Mouse (Mus musculus): Measurements from ENCODE around the gene Alox12. TPM values are rescaled to one million over a fixed set of nuclear protein-coding genes. Genes with fewer than 3 reads are reported as not detected.

The Alox12 gene
- total RNA-seq (2017) = 0.25 and 0.30 TPM in 2 replicates

DNA sequence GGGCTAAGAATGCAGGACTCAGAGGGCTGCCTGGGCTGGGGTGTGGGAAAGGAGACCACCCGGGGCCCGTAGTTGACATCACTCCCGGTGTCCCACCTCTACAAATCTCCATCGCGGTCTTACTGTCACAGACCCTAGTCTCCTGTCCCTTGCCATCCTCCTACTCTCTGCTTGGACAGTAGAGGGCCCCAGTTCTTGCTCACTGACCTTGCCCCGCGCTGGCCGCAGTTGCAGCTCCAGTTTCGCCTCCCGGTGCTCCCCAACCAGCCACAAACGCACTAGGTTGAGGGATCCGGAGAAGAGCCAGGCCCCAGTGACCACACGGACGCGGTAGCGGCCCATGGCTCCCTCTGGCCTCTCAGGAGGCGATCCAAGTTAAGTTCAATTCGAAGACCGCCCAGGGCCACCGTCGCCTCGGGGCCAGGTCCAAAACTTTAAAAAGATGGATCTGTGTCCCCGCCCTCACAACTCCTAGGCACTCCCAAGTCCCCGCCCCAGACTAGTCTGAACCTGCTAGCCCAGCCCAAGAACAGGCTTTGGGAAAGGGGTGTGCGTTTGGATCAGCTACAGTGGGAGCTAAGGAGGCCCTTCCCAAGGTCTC lies at the start of gene Alox12:
Gene Alox12, minus strand, starts transcription at position 423 of the 601 bp plus-strand sequence.
- ATAC-seq (replicated peaks in 1 of 2; ENCODE audit: insufficient read depth in 1 of 2, low FRiP score in 2 of 2, low TSS enrichment in 1 of 2, low read depth in 1 of 2, poor library complexity in 2 of 2, severe bottlenecking in 2 of 2) = no peak; a peak in 1 of 4 replicates

DNA sequence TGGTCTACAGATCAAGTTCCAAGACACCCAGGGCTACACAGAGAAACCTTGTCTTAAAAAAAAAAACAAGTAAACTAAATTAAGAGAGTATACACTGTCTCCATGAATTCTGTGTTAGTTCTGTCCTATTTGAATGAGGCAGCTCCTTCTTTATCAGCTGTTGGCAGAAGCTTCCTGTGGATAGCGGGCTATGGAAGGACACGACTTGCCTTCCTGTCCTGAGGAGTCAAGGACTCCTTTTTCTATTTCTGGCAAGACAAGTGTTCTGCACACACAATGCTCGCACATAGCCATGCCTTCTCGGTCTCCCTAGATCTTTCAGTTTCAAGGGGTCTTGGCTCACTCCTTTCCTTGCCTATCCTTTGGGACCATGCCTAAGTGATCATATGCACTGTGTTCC lies 47.1 kb upstream of the Alox12 start:
- no peak for ATAC-seq (replicated peaks in 1 of 2; ENCODE audit: insufficient read depth in 1 of 2, low FRiP score in 2 of 2, low TSS enrichment in 1 of 2, low read depth in 1 of 2, poor library complexity in 2 of 2, severe bottlenecking in 2 of 2)

DNA sequence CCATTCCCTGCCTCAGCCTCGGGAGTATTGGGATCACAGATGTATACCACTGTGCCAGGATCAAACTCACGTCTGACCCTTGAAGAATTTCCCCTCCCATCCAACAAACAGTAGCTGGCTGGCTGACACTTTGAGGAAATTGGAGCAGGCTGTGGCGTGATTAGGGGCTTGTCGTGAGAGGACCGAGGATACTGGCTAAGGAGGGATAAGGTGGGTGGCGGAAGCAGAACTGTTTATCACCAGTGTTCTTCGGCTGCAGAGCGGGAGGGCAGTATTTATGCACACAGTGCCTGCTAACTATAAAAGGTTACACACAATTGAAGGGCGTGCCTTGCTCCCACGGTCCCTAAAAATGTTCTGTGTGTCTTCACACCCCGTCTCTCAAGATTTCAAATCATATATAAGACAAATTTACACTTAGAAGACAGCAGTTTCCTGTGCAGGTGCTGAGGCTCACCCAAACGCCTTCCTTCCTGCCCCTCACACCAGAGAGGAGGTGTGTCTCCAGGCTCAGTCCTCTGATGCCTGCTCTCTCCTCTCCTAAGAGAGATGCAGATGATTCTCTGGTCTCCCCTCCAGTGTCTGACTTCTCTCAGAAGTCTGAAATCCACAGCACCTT lies 42.8 kb upstream of the Alox12 start:
- peak; percentile 66 to 69 for ATAC-seq (replicated peaks in 1 of 2; ENCODE audit: insufficient read depth in 1 of 2, low FRiP score in 2 of 2, low TSS enrichment in 1 of 2, low read depth in 1 of 2, poor library complexity in 2 of 2, severe bottlenecking in 2 of 2)

DNA sequence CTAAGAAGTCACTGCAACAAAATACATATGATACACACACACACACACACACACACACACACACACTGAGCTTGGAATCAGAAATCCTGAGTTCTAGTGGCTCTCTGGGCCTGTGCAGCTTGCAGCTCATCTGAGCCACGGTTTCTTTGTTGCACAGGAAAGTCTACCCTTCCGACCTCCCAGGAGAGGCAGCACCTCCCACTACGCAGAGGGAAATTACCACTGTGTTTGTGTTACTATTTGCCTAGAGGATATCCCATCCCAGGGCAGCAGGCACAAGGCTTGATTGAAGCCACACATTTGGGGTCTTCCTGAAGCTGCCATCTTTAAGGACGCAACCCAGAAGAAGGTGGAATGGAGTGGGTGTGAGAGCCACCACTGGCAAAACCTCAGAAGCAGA lies 42.3 kb upstream of the Alox12 start:
- 0 out of 4 replicates have a peak, but pooled peaks of 1 of the 2 experiments have one; percentile 22 for ATAC-seq (replicated peaks in 1 of 2; ENCODE audit: insufficient read depth in 1 of 2, low FRiP score in 2 of 2, low TSS enrichment in 1 of 2, low read depth in 1 of 2, poor library complexity in 2 of 2, severe bottlenecking in 2 of 2)

DNA sequence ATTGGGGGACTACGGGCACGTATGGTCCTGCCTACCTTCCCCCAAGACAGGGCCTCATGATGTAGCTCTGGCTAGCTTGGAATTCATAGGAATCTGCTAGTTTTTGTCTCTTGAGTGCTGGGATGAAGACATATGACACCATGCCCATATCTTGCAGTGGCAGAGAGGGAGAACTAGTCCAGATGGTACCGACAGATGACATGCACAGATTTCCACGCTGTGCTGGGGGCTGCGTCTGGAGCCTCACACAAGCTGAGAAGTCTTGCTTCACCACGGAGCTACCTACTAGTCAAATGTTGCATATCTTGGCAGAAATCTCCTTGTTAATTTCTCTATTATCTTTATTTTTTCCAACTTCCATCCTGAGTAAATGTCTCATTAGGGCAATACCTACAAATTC lies 38.7 kb upstream of the Alox12 start:
- ATAC-seq (replicated peaks in 1 of 2; ENCODE audit: insufficient read depth in 1 of 2, low FRiP score in 2 of 2, low TSS enrichment in 1 of 2, low read depth in 1 of 2, poor library complexity in 2 of 2, severe bottlenecking in 2 of 2) = no peak

DNA sequence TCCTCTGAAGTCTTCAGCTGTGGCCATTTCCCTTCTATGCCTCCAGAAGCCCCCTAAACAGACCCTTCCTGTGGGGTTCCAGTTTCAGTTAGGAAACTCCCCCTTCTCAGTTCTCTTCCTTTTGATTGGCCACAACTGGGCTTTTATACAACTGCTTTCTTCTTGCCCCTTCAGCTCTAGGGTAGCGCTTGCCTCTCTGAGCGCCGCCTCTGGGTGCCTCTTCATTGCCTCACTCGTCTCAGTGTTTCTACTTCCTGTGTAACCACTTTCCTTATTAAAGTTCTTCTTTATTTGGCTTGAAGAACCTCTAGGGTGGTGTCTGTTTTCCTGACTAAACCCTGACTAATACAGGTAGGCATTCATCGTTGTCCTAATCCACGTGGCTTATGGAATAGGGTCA lies 36.1 kb upstream of the Alox12 start:
- no peak for ATAC-seq (replicated peaks in 1 of 2; ENCODE audit: insufficient read depth in 1 of 2, low FRiP score in 2 of 2, low TSS enrichment in 1 of 2, low read depth in 1 of 2, poor library complexity in 2 of 2, severe bottlenecking in 2 of 2)

DNA sequence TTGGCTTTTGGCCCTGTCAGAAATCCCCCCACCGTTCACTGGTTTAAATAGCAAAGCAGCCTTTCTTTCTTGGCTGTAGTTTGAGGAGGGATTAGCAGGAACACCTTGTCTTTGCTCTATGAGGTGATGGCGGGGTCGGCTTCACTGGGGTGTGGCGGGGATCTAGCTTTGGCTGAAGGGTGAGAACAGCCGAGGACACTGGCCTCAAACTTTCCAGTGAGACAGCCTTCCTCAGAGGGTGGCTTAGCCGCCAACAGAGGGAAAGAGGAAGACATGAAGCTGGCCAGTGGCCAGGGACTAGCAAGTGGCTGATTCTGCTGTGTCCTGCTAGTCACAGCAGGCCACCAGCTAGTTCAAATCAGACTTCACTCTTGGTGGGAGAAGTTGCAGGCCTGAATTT lies 34.1 kb upstream of the Alox12 start:
- peak; percentile 50 to 56; a peak in 3 of 4 replicates for ATAC-seq (replicated peaks in 1 of 2; ENCODE audit: insufficient read depth in 1 of 2, low FRiP score in 2 of 2, low TSS enrichment in 1 of 2, low read depth in 1 of 2, poor library complexity in 2 of 2, severe bottlenecking in 2 of 2)

DNA sequence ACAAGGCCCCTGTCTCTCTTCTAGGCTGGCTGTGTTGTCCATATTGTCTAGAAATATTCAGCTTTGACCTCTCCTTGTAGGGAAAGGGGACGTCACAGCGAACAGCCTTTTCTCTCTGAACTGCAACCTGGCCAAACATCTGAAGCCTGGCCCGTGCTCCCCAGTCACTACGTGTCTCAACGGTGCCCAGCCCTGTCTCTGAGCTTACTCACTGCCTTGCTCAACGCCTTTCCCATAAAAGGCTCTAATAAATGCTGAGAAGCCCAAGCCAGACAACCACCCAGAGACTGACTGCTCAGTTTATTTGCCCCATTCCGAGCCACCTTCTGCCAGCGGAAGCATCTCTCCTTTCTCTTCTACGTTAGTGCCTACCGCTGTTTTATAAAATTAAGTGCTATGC lies 32.9 kb upstream of the Alox12 start:
- ATAC-seq (replicated peaks in 1 of 2; ENCODE audit: insufficient read depth in 1 of 2, low FRiP score in 2 of 2, low TSS enrichment in 1 of 2, low read depth in 1 of 2, poor library complexity in 2 of 2, severe bottlenecking in 2 of 2) = no peak

DNA sequence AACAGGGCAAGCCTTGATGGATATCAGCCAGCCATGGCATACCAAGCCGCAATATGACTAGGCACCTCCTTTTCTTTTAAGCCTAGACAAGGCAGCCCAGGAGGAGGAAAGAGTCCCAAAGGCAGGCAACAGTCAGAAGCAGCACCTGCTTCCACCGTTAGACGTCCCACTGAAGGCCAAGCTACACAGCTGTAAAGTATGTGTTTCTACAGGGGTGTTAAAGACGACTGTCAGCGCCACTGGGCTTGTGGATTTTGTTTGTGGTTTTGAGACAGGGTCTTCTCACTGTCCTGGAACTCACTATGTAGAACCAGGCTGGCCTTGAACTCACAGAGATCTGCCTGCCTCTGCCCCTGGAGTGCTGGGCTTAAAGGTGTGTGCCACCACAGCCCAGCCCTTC lies 30.5 kb upstream of the Alox12 start:
- no peak for ATAC-seq (replicated peaks in 1 of 2; ENCODE audit: insufficient read depth in 1 of 2, low FRiP score in 2 of 2, low TSS enrichment in 1 of 2, low read depth in 1 of 2, poor library complexity in 2 of 2, severe bottlenecking in 2 of 2)

DNA sequence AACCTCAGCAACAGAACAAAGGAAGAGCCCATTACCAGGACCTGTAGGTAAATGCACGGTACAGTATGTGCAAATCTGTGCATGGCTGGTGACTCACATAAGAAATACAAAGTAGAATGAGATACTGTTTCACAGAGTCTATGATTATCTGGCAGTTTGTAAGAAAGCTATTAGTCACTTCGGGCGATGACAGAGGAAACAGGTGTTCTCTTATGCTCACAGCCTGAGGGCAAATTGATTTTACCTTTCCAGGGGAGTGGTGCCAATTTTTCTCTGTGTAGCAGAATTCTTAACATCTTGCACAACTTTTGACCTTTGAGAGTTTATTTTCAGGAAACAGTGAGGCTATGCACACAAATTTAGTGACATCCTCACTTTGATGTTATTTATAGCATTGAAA lies 29.6 kb upstream of the Alox12 start:
- ATAC-seq (replicated peaks in 1 of 2; ENCODE audit: insufficient read depth in 1 of 2, low FRiP score in 2 of 2, low TSS enrichment in 1 of 2, low read depth in 1 of 2, poor library complexity in 2 of 2, severe bottlenecking in 2 of 2) = no peak

DNA sequence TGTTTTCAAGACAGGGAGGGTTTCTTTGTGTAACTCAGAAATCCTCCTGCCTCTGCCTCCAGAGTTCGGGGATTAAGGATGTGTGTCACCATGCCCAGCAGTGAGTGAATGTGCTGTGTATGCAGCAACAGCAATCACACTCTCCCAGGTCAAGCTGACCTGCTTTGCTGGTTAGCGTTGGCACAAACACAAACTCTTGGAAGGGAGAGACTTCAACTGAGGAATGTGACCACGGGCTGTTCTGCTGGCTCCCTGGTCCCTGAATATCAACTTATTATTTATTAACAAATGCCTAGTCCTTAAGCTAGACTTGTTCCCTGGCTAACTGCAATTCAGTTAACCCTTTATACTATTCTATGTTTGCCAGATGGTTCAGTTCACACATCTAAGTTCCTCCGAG lies 28.5 kb upstream of the Alox12 start:
- ATAC-seq (replicated peaks in 1 of 2; ENCODE audit: insufficient read depth in 1 of 2, low FRiP score in 2 of 2, low TSS enrichment in 1 of 2, low read depth in 1 of 2, poor library complexity in 2 of 2, severe bottlenecking in 2 of 2) = no peak

DNA sequence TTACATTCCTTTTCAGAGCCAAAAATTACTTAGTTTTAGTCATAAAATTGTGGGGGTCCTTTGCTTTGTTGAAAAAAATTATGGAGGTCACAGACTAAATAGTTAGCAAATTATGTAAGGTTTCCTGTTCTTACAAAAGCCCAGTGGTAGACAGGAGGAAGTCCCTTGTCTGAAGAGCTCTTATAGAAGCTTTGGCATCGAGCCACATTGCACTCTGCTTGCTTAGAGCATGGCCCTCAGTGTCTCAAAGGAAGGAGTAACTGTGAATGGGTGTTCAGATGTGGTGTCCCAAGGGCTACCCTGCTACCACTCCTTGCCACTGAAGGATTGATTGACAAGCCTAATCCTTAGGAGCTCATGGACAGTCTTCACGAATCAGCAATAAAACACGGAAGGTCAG lies 25.3 kb upstream of the Alox12 start:
- ATAC-seq (replicated peaks in 1 of 2; ENCODE audit: insufficient read depth in 1 of 2, low FRiP score in 2 of 2, low TSS enrichment in 1 of 2, low read depth in 1 of 2, poor library complexity in 2 of 2, severe bottlenecking in 2 of 2) = peak; percentile 69 to 78; a peak in 3 of 4 replicates

DNA sequence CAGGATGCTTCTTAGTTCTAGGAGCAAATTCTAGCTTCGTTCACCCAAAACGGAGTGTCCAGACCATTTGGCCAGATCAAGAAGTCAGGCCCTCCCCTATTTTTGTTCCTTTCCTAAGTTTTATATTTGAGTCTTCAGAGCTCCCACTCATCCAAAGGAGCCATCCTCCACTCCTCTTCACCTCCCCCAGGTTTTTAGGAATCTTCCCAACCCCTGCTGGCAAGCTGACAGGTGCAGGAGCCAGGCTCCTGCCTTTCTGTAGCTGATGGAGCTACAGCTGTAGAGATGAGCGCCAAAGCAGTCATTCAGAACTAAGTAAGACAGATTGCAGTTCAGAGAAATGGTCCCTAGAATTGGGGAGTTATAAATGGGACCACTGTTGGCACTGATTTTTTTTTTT lies 23.8 kb upstream of the Alox12 start:
- no peak for ATAC-seq (replicated peaks in 1 of 2; ENCODE audit: insufficient read depth in 1 of 2, low FRiP score in 2 of 2, low TSS enrichment in 1 of 2, low read depth in 1 of 2, poor library complexity in 2 of 2, severe bottlenecking in 2 of 2)

DNA sequence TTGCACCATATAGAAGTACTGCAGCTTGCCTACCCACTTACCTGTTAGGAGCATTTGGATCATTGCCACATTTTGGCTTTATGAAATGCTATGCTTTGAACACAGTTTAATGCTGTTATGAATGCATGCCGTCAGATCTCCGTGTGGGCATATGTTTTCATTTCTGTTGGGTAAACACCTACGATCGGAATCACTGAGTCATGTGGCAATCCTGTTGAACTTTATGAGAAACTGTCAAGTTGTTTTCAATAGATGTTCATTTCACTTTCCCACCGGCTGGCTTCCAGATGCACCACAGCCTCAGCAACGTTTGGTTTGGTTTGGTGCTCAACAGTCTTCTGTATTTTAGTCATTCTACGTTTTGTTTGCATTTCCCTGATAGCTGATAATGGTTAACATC lies 16.5 kb upstream of the Alox12 start:
- no peak for ATAC-seq (replicated peaks in 1 of 2; ENCODE audit: insufficient read depth in 1 of 2, low FRiP score in 2 of 2, low TSS enrichment in 1 of 2, low read depth in 1 of 2, poor library complexity in 2 of 2, severe bottlenecking in 2 of 2)

DNA sequence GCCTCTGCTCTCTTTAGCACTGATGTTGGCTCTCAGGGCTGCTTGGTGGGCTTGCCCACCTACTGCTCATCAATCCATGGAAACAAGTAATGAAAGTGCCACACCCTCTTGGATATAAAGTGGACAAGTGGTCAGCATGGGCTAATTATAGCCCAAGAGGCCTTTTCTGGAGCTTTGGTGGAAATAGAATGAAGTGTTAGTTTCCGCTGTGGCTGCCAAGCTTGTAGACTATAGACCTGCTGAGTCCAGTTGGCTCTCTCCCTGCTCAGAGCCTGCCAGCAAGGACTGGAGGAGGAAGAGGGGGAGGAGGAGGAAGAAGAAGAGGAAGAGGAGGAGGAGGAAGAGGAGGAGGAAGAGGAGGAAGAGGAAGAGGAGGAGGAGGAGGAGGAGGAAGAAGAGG lies 11.3 kb upstream of the Alox12 start:
- no peak for ATAC-seq (replicated peaks in 1 of 2; ENCODE audit: insufficient read depth in 1 of 2, low FRiP score in 2 of 2, low TSS enrichment in 1 of 2, low read depth in 1 of 2, poor library complexity in 2 of 2, severe bottlenecking in 2 of 2)

DNA sequence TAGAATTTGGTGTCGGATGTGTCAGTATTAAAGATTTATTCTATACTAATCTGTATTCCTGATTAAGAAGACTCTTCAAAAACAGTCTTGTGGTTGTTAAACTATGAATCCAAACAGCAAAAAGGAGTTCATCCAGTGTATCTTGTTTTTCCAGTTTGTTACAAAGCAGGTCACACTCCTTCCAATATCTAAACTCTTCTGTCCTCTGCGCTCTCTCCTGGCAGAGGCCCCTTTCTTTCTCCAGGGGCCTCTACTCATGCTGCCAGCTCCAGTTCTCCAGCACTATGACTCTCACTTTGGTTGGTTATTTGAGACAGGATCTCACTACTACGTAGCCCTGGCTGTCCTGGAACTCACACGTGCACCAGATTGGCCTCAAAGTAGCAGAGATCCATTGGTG lies 10.7 kb upstream of the Alox12 start:
- ATAC-seq (replicated peaks in 1 of 2; ENCODE audit: insufficient read depth in 1 of 2, low FRiP score in 2 of 2, low TSS enrichment in 1 of 2, low read depth in 1 of 2, poor library complexity in 2 of 2, severe bottlenecking in 2 of 2) = no peak

DNA sequence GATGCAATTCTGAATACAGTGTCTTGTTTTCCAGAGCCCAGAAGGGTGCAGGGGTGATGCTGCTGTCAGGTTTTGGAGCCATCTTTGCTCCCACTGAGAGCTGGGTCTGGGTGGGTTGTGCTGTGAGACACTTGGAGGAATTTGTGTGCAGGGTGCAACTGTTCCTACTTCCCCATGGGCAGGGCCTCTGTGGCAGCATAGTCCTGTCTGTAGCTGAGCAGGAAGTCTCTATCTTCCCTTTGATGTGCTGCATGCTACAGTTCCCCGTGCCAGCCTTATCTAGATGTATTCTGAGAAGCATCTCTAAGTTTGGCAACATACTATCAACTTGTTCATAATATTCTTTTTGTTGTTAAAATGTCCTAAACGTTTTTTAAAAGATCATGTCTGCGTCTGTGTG lies 10.1 kb upstream of the Alox12 start:
- no peak for ATAC-seq (replicated peaks in 1 of 2; ENCODE audit: insufficient read depth in 1 of 2, low FRiP score in 2 of 2, low TSS enrichment in 1 of 2, low read depth in 1 of 2, poor library complexity in 2 of 2, severe bottlenecking in 2 of 2)

DNA sequence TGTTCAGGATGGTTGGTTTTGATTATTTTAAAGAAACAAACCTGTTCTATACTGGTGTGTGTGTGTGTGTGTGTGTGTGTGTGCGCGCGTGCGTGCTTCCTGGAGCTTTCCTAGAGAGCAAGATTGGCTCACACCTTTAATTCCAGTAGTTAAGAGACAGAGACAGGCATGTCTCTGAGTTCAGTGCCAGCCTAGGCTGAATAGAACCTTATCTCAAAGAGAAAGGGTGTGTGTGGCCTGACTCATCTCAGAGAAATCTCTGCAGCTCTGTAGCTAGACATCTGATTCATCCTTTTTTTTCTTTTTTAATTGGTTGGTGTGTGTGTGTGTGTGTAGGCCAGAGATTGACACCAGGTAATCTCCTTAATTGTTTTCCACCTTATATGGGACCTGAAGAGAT lies 3.9 kb upstream of the Alox12 start:
- no peak for ATAC-seq (replicated peaks in 1 of 2; ENCODE audit: insufficient read depth in 1 of 2, low FRiP score in 2 of 2, low TSS enrichment in 1 of 2, low read depth in 1 of 2, poor library complexity in 2 of 2, severe bottlenecking in 2 of 2)

DNA sequence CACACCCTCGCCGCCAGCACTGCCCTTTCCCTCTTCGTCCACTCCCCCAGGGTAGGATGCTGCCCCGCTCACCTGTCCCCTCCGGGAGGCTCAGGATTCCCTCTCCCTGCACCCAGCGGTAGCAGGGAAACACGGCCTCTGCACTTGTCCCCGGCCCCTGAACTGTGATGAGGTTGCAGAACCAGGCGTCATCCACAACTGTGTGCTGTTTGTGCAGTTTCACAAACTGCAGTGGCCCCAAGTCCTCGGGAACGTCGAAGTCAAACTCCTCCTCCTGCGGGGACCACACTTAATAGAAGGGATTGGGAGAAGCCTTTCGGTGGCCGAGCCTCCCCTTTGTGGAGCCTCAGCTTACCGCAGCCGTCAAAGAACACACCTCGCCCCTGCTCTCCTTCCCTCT lies 816 bp downstream of the Alox12 start:
- ATAC-seq (replicated peaks in 1 of 2; ENCODE audit: insufficient read depth in 1 of 2, low FRiP score in 2 of 2, low TSS enrichment in 1 of 2, low read depth in 1 of 2, poor library complexity in 2 of 2, severe bottlenecking in 2 of 2) = peak in 1 of 2 experiments; percentile 51; a peak in 2 of 4 replicates
